Mouse (Mus musculus) intestine, embryonic 14.5 days (tissue): ENCODE data around the gene Eftud2. TPM values are rescaled to one million over a fixed set of nuclear protein-coding genes. Genes with fewer than 3 reads are reported as not detected.

ENCODE experiments used
- ATAC-seq: fragments of 200-750 bp; cut with Nextera tagmentation; replicated peaks from 2 replicates; pipeline ENCODE4 v1.8.0; 2017; ENCODE audit warnings: low read depth, moderate number of reproducible peaks, moderate TSS enrichment, moderate library complexity; ENCODE audit not compliant: low FRiP score, low TSS enrichment
- DNase-seq: peaks from one replicate; pipeline ENCODE4 v3.0.0-alpha.2; 2018; ENCODE audit warnings: low spot score
- H3K27ac ChIP-seq: fragments of 300-500 bp; sonication (generic); 2 replicates; pipeline ENCODE4 v1.5.1; 2014; ENCODE audit warnings: low read depth, mild to moderate bottlenecking, control low read depth
- H3K27me3 ChIP-seq: fragments of 300-500 bp; sonication (generic); replicated peaks from 2 replicates; pipeline ENCODE4 v1.6.1; 2014; ENCODE audit warnings: low read length, control low read depth; ENCODE audit not compliant: control insufficient read depth, insufficient read depth
- H3K36me3 ChIP-seq: fragments of 300-500 bp; sonication (generic); 2 replicates; pipeline ENCODE4 v1.6.1; 2014; ENCODE audit warnings: low read length, control low read depth; ENCODE audit not compliant: control insufficient read depth, insufficient read depth
- H3K4me1 ChIP-seq: fragments of 300-500 bp; sonication (generic); replicated peaks from 2 replicates; pipeline ENCODE4 v1.6.1; 2014; ENCODE audit warnings: low read length, control low read depth, mixed read lengths; ENCODE audit not compliant: control insufficient read depth, insufficient read depth
- H3K4me2 ChIP-seq: fragments of 300-500 bp; sonication (generic); 2 replicates; pipeline ENCODE4 v1.6.1; 2014; ENCODE audit warnings: low read length
- H3K4me3 ChIP-seq: fragments of 300-500 bp; sonication (generic); 2 replicates; pipeline ENCODE4 v1.5.1; 2014; ENCODE audit warnings: low read depth, low read length, control low read depth, mixed read lengths
- H3K9ac ChIP-seq: fragments of 300-500 bp; sonication (generic); 2 replicates; pipeline ENCODE4 v1.6.1; 2014; ENCODE audit warnings: mild to moderate bottlenecking, low read length
- H3K9me3 ChIP-seq: fragments of 300-500 bp; sonication (generic); 2 replicates; pipeline ENCODE4 v1.6.1; 2016; ENCODE audit warnings: low read length, control low read depth; ENCODE audit not compliant: control insufficient read depth
- WGBS: fragments of 180-500 bp; shearing (Covaris S2); extraction: QIAGEN DNeasy Blood & Tissue Kit; methylation state at CpG from one replicate; pipeline ENCODE4 v1.1.7; 2014; 5-methylcytosine and 5-hydroxymethylcytosine counted together
- polyA plus RNA-seq: library from polyadenylated mRNA; unstranded; fragments of >200 nt; fragmentation: Nextera tagmentation; extraction: Ambion mirVana; gene quantifications from 2 replicates; pipeline ENCODE4 v1.2.1, GENCODE M21; 2014

Eftud2 gene
- polyA plus RNA-seq, 1 experiment from 2014 or later = 184 TPM

DNA sequence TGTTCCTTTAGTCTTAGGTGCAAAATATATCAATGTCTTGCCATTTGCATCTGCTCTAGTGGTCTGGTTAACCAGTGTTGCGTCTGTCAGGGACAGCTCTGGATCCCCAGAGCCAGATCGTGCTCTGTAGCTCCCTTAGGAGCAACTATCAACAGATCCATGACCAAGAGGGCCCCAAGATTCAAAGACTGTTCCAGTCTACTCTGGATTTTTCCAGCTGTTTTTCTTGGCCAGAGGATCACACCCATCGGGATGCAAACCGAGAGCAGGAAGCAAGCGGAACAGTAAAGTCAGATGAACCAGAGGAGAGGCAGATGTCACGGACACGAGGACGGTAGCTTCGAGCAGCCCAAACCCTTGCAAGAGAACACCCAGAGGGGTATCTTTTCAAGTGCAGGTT lies 44.6 kb downstream of the Eftud2 start:
- peaks cover 39% of the 10 kb centered on the region for H3K36me3 ChIP-seq
- DNase-seq = no peak
- no peaks in the 10 kb centered on the region for H3K4me1 ChIP-seq
- H3K27ac ChIP-seq = no peak overlapping the region
- WGBS = 88% methylated on average over 9 of the region's 9 CpGs
- H3K4me2 ChIP-seq = no peak overlapping the region
- H3K9ac ChIP-seq = no peak overlapping the region
- no peak for ATAC-seq
- H3K4me3 ChIP-seq = no peak overlapping the region
- H3K9me3 ChIP-seq = no peaks in the 10 kb centered on the region
- no peaks in the 10 kb centered on the region for H3K27me3 ChIP-seq

DNA sequence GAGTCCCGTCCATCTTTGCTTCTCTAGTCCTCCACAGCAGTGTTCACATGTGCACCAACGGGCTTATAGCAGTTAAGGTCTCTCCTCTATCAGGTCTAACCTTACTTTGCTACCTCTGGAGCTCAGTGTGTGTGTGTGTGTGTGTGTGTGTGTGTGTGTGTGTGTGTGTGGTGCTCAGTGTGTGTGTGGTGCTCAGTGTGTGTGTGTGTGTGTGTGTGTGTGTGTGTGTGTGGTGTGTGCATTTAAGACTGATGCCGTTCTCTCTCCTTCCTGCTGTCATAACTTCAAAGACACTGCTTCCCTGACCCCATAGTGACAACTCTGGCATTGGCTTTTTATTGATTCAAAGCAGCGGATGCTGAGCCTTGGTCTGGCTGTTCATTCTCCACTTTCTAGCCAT lies 45.2 kb downstream of the Eftud2 start, which contains the start of gene Higd1b:
Gene Higd1b (plus strand): TSS at position 301 of the 400 bp plus-strand sequence.
- DNase-seq (no peak), ATAC-seq (no peak)
- no peaks in the 10 kb centered on the region for H3K27me3 ChIP-seq
- H3K4me2 ChIP-seq = no peak within 1 kb of the TSS
- no peak within 1 kb of the TSS for H3K4me3 ChIP-seq
- no peaks in the 10 kb centered on the region for H3K9me3 ChIP-seq
- H3K9ac ChIP-seq = no peak within 1 kb of the TSS
- WGBS = 66% methylated on average over 4 of the region's 4 CpGs
- no peaks in the 10 kb centered on the region for H3K4me1 ChIP-seq
- H3K27ac ChIP-seq = no peak within 1 kb of the TSS
- peaks cover 35% of the 10 kb centered on the region for H3K36me3 ChIP-seq

DNA sequence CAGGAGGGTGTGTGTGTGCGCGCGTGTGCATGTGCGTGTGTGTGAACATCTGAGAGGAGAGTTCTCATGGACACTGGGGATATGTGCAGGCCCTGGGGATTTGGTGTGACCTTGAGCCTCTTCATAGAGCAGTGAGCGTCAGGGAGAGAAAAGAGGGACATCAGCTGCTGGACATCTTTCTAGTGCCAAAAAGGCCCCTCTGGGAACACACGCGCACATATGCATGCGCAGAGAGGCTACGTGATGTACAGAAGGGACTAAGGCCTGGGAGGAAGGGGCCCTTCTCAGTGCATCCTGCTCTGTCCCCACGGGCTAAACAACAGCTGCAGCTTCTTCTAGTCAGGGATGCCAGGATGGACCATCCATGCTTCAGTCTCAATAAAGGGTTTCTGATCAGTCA lies 46.6 kb downstream of the Eftud2 start:
- no peaks in the 10 kb centered on the region for H3K27me3 ChIP-seq
- no peak overlapping the region for H3K4me3 ChIP-seq
- no peak for ATAC-seq
- no peak overlapping the region for H3K9ac ChIP-seq
- DNase-seq = no peak
- H3K9me3 ChIP-seq = no peaks in the 10 kb centered on the region
- WGBS = 90% methylated on average over 10 of the region's 10 CpGs
- H3K4me1 ChIP-seq = no peaks in the 10 kb centered on the region
- no peak overlapping the region for H3K27ac ChIP-seq
- H3K36me3 ChIP-seq = peaks cover 25% of the 10 kb centered on the region
- no peak overlapping the region for H3K4me2 ChIP-seq

DNA sequence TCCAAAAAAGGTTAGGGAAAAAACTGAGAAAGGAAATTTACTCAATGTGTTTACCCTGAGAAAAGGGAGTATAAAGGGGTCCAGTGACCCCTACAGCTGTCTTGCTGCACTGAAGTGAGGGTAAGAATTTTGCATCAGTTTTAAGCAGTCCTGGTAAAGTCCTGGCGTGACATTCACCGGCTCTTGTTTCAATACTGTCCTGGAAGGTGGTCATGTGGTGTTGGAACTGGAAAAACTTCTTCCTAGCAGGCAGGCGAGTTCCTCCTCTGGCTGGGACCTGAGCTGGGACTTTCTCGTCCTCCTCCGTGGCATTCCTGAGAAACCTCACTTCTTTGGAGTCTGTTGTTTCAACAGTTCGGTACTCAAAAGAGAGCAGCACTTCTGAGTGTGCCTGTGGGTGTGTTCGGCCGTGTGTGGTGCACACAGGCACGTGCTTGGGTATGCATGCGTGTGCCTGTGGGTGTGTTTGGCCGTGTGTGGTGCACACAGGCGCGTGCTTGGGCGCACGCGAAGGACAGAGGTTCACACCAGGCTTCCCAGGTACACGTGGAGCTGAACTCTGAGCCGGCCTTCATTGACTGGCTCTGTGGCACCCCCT lies 48.0 kb downstream of the Eftud2 start:
- Histone ChIP-seq H3K36me3 (peaks cover 11% of the 10 kb centered on the region), H3K4me2 (no peak overlapping the region), H3K4me3 (no peak overlapping the region), H3K27me3 (no peaks in the 10 kb centered on the region), H3K9ac (no peak overlapping the region), H3K27ac (no peak overlapping the region), H3K9me3 (no peaks in the 10 kb centered on the region), H3K4me1 (no peaks in the 10 kb centered on the region)
- DNase-seq (no peak), ATAC-seq (no peak)
- WGBS = 61% methylated on average over 18 of the region's 18 CpGs

DNA sequence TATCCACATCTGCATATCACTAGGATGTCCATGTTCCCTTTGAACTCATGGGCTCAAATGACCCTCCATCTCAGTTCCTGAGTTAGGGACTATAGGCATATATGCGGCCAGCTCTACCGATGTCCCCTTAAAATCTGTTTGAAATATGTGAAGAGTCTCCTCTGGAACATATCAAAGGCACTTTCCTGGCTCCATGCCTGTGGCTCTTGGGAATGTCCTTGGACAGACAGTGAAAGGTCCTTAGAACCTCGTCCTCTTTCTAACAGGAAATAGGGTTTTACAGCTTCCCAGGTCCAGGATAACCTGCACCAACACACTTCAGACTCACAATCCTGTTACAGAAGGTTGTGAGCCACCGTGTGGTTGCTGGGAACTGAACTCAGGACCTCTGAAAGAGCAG lies 50.5 kb downstream of the Eftud2 start:
- no peaks in the 10 kb centered on the region for H3K9me3 ChIP-seq
- ATAC-seq = no peak
- WGBS = 62% methylated on average over 4 of the region's 4 CpGs
- H3K4me1 ChIP-seq = no peaks in the 10 kb centered on the region
- no peak overlapping the region for H3K4me3 ChIP-seq
- H3K36me3 ChIP-seq = no peaks in the 10 kb centered on the region
- H3K9ac ChIP-seq = no peak overlapping the region
- no peaks in the 10 kb centered on the region for H3K27me3 ChIP-seq
- H3K4me2 ChIP-seq = no peak overlapping the region
- no peak overlapping the region for H3K27ac ChIP-seq
- DNase-seq = no peak

DNA sequence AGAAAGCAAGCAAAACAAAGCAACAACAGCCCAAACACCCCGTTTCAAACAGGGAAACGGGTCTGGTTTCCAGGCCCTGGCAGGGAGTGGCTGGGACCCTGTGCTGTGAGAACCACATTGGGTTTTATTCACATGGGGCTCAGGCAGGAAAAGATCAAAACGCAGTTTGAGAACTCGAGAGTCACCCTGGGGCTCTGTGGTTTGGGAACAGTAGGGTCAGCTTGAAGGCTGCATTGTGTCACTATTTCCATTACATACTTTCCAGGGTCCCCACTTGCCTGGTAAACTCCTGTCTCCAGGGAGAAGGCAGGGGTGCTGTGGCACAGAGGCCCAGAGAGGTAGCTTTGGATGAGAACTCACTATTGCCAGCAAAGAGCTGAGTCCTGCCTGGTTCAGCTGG lies 53.7 kb downstream of the Eftud2 start:
- H3K27me3 ChIP-seq = no peaks in the 10 kb centered on the region
- no peak overlapping the region for H3K9ac ChIP-seq
- no peak overlapping the region for H3K27ac ChIP-seq
- no peak overlapping the region for H3K4me2 ChIP-seq
- no peaks in the 10 kb centered on the region for H3K9me3 ChIP-seq
- H3K4me1 ChIP-seq = no peaks in the 10 kb centered on the region
- ATAC-seq (no peak), DNase-seq (no peak)
- no peak overlapping the region for H3K4me3 ChIP-seq
- H3K36me3 ChIP-seq = no peaks in the 10 kb centered on the region
- 63% methylated on average over 4 of the region's 4 CpGs for WGBS

DNA sequence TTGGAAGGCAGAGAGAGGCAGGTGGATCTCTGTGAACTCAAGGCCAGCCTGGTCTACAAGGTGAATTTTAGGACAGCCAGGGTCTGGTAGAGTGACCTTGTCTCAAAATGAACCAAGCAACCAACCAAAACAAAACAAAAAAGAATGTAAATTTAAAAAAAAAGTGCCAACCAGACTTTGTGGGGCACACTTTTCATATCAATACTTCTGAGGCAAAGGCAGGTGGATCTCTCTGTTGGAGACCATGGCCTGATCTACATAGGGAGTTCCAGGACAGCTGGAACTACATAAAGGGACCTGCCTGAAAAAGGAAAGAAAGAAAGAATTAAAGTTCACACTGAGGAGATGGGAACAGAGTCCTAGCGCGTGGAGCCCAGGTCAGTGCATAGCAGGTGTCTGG lies 54.3 kb downstream of the Eftud2 start:
- Histone ChIP-seq H3K4me3 (no peak overlapping the region), H3K4me1 (no peaks in the 10 kb centered on the region), H3K9ac (no peak overlapping the region), H3K27me3 (no peaks in the 10 kb centered on the region), H3K9me3 (no peaks in the 10 kb centered on the region), H3K27ac (no peak overlapping the region), H3K4me2 (no peak overlapping the region), H3K36me3 (no peaks in the 10 kb centered on the region)
- 78% methylated on average over 2 of the region's 2 CpGs for WGBS
- DNase-seq (no peak), ATAC-seq (no peak)

DNA sequence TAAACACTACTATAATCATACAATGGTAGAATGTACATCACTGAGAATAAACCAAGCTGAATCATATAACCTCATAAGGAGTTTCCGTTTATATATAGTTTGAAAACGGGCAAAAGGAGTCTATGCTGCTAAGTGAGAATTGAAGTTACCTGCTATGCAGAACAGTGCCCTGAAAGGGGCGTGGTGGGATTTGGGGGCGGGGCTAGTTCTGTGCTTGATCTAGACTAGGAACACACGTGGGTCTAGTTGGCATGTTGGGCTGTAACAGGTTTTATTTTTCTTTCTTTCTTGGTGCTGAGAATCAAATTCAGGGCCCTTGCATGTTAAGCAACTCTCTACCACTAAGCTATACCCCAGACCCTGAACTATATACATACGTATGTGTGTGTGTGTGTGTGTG lies 59.6 kb downstream of the Eftud2 start:
- Histone ChIP-seq H3K27me3 (no peaks in the 10 kb centered on the region), H3K4me1 (peaks cover 14% of the 10 kb centered on the region), H3K27ac (no peak overlapping the region), H3K4me3 (no peak overlapping the region), H3K9me3 (no peaks in the 10 kb centered on the region), H3K4me2 (no peak overlapping the region), H3K9ac (no peak overlapping the region), H3K36me3 (no peaks in the 10 kb centered on the region)
- 52% methylated on average over 6 of the region's 6 CpGs for WGBS
- ATAC-seq (no peak), DNase-seq (no peak)

DNA sequence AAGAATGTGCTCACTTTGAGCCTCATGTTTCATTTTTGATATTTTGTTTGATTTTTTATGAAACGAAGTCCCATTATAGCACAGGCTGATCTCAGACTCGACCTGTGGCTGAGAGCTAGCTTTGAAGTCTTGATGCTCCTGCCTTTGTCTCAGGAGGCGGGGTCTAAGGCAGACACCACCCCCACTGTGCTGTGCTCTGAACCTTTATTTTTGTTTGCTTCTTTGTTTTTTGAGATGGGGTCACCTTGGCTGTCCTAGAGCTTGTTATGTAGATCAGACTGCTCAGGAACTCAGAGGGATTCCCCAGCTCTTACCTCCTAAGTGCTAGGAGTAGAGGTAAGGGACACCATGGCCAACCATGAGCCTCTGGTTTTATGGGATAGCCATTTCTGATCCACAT lies 60.4 kb downstream of the Eftud2 start:
- WGBS = 25% methylated on average over 3 of the region's 3 CpGs
- no peak for ATAC-seq
- no peak overlapping the region for H3K4me3 ChIP-seq

More for the DNA sequence above, 60.4 kb downstream of the Eftud2 start:
- Histone ChIP-seq H3K27ac (no peak overlapping the region), H3K9ac (no peak overlapping the region), H3K4me2 (no peak overlapping the region), H3K4me1 (peaks cover 19% of the 10 kb centered on the region), H3K36me3 (no peaks in the 10 kb centered on the region), H3K27me3 (no peaks in the 10 kb centered on the region), H3K9me3 (no peaks in the 10 kb centered on the region)
- DNase-seq = no peak
